In the genomic region with DNA sequence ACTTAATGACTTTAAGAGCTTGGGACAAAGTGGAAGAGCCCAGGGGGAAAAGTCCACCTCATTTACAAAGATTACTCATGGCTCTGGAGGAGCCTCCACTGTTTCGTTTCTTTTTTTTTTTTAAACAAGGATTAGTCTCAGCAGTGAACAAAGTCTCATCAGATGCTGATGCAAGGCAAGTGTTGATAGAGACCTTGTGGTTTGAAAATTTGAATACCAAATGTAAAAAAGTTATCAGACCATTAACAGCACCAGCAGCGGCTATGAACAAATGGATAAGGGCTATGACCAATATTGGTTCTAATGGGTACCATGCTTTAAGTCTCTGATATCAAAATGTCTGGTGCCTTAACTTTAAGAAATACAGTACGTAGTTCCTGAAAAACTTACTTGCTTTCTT, we compare ENCODE assay signal across 16 mouse cellular contexts.
"Had no signal": no experiment of that assay in that cellular context is flagged by ENCODE, and none has a peak within 500 bp of the region (broad histone marks: within the 10 kb centered on the region; RNA-seq: fewer than 3 reads in every experiment).

No protein-coding gene starts in this region.

- H3K36me3 ChIP-seq: neural tube, embryonic 13.5 days; neural tube, embryonic 15.5 days; stomach, embryonic 15.5 days had no signal

- H3K27ac ChIP-seq: stomach, embryonic 15.5 days; stomach, postnatal 0 days had no signal

- DNase-seq: retina, postnatal 1 day; right cerebral cortex, adult 18-20 months; right cerebral cortex, postnatal 14 days; right cerebral cortex, postnatal 25 days; right cerebral cortex, postnatal 4 days; spleen, adult 18-20 months; thymus, adult 18-20 months; thymus, adult 2 months; thymus, postnatal 14 days; thymus, postnatal 25 days; thymus, postnatal 36 days; thymus, postnatal 4 days had no signal

- H3K4me2 ChIP-seq: neural tube, embryonic 13.5 days; neural tube, embryonic 15.5 days; stomach, embryonic 15.5 days had no signal

- H3K4me1 ChIP-seq: stomach, embryonic 15.5 days had no signal

- H3K9me3 ChIP-seq: neural tube, embryonic 13.5 days; neural tube, embryonic 15.5 days; stomach, embryonic 15.5 days had no signal

- H3K4me3 ChIP-seq: neural tube, embryonic 13.5 days; neural tube, embryonic 15.5 days; stomach, embryonic 15.5 days had no signal

- H3K9ac ChIP-seq: neural tube, embryonic 15.5 days; stomach, embryonic 15.5 days had no signal

- H3K27me3 ChIP-seq: neural tube, embryonic 13.5 days; neural tube, embryonic 15.5 days; stomach, embryonic 15.5 days had no signal
